Mouse (Mus musculus): ENCODE measurements around the gene Krtap6-5. TPM values are rescaled to one million over a fixed set of nuclear protein-coding genes. Genes with fewer than 3 reads are reported as not detected.
"Not testable (repeated sequence)": the region's sequence is repeated elsewhere in the genome, so short reads cannot be mapped to it uniquely, and the experiment has no call there.

Gene Krtap6-5
- not detected in 2 replicates for polyA plus RNA-seq (2014; fragmentation: Nextera tagmentation; extraction: Ambion mirVana)

- H3K27ac ChIP-seq (ENCODE audit: low read depth, low read length): no peak within 1 kb of the TSS
- 90% methylated on average over 3 of the region's 3 CpGs for WGBS
- no peak within 1 kb of the TSS for H3K4me3 ChIP-seq (ENCODE audit: low read depth, low read length)
- no peak for DNase-seq (ENCODE audit: low spot score, missing footprints)
- H3K27me3 ChIP-seq (ENCODE audit: control insufficient read depth, insufficient read depth, low read length): no peaks in the 10 kb centered on the region
- H3K4me1 ChIP-seq (ENCODE audit: control insufficient read depth, insufficient read depth, low read length): no peaks in the 10 kb centered on the region
- no peak within 1 kb of the TSS for H3K4me2 ChIP-seq
- no peak within 1 kb of the TSS for H3K9ac ChIP-seq (ENCODE audit: low read length)
- H3K36me3 ChIP-seq (ENCODE audit: control insufficient read depth, insufficient read depth, low read length): no peaks in the 10 kb centered on the region
- no peak for ATAC-seq (ENCODE audit: low FRiP score)
- no peaks in the 10 kb centered on the region for H3K9me3 ChIP-seq (ENCODE audit: control insufficient read depth, low read length)
Observed at GRCm38 (mm10) chr16:89047783-89048182, at the start of gene Krtap6-5. TSS of gene Krtap6-5 (minus strand) at chr16:89047883.

- not testable (repeated sequence) for DNase-seq (ENCODE audit: low spot score, missing footprints); H3K27me3 ChIP-seq (ENCODE audit: control insufficient read depth, insufficient read depth, low read length); H3K27ac ChIP-seq (ENCODE audit: low read depth, low read length); H3K9me3 ChIP-seq (ENCODE audit: control insufficient read depth, low read length); H3K9ac ChIP-seq (ENCODE audit: low read length); H3K36me3 ChIP-seq (ENCODE audit: control insufficient read depth, insufficient read depth, low read length); H3K4me1 ChIP-seq (ENCODE audit: control insufficient read depth, insufficient read depth, low read length); H3K4me3 ChIP-seq (ENCODE audit: low read depth, low read length); ATAC-seq (ENCODE audit: low FRiP score); H3K4me2 ChIP-seq
- WGBS: 86% methylated on average over 2 of the region's 2 CpGs
Observed at GRCm38 (mm10) chr16:89071041-89071440, 23.4 kb upstream of the Krtap6-5 start.

GRCm38 (mm10) chr16:89063902-89064301, 16.2 kb upstream of the Krtap6-5 start, which contains the start of gene 1110025L11Rik:
TSS of gene 1110025L11Rik (minus strand) at chr16:89064002.
- not testable (repeated sequence) for H3K4me1 ChIP-seq (ENCODE audit: control insufficient read depth, insufficient read depth, low read length); H3K4me2 ChIP-seq; H3K9ac ChIP-seq (ENCODE audit: low read length); ATAC-seq (ENCODE audit: low FRiP score); H3K36me3 ChIP-seq (ENCODE audit: control insufficient read depth, insufficient read depth, low read length); H3K9me3 ChIP-seq (ENCODE audit: control insufficient read depth, low read length); H3K4me3 ChIP-seq (ENCODE audit: low read depth, low read length); H3K27me3 ChIP-seq (ENCODE audit: control insufficient read depth, insufficient read depth, low read length); DNase-seq (ENCODE audit: low spot score, missing footprints); H3K27ac ChIP-seq (ENCODE audit: low read depth, low read length)
- no CpG with 5 or more reads among the region's 2 CpGs for WGBS

- H3K36me3 ChIP-seq (ENCODE audit: control insufficient read depth, insufficient read depth, low read length); H3K4me2 ChIP-seq; H3K27ac ChIP-seq (ENCODE audit: low read depth, low read length); H3K9me3 ChIP-seq (ENCODE audit: control insufficient read depth, low read length); H3K4me1 ChIP-seq (ENCODE audit: control insufficient read depth, insufficient read depth, low read length); H3K9ac ChIP-seq (ENCODE audit: low read length); DNase-seq (ENCODE audit: low spot score, missing footprints); H3K27me3 ChIP-seq (ENCODE audit: control insufficient read depth, insufficient read depth, low read length); ATAC-seq (ENCODE audit: low FRiP score); H3K4me3 ChIP-seq (ENCODE audit: low read depth, low read length): not testable (repeated sequence)
- 85% methylated on average over 2 of the region's 4 CpGs for WGBS
Observed at GRCm38 (mm10) chr16:89041372-89041771, 6.3 kb downstream of the Krtap6-5 start, which contains the start of gene Gm10228. TSS of gene Gm10228 (minus strand) at chr16:89041472.

GRCm38 (mm10) chr16:89031399-89031798, 16.3 kb downstream of the Krtap6-5 start, which contains the start of gene Krtap6-1:
TSS of gene Krtap6-1 (plus strand) at chr16:89031699.
- H3K36me3 ChIP-seq (ENCODE audit: control insufficient read depth, insufficient read depth, low read length); H3K27me3 ChIP-seq (ENCODE audit: control insufficient read depth, insufficient read depth, low read length); DNase-seq (ENCODE audit: low spot score, missing footprints); H3K9ac ChIP-seq (ENCODE audit: low read length); H3K27ac ChIP-seq (ENCODE audit: low read depth, low read length); H3K4me2 ChIP-seq; H3K4me3 ChIP-seq (ENCODE audit: low read depth, low read length); H3K4me1 ChIP-seq (ENCODE audit: control insufficient read depth, insufficient read depth, low read length); ATAC-seq (ENCODE audit: low FRiP score); H3K9me3 ChIP-seq (ENCODE audit: control insufficient read depth, low read length): not testable (repeated sequence)
- WGBS: 84% methylated on average over 3 of the region's 3 CpGs

GRCm38 (mm10) chr16:89014984-89015383, 32.7 kb downstream of the Krtap6-5 start, which contains the start of gene Gm10229:
TSS of gene Gm10229 (plus strand) at chr16:89015284.
- not testable (repeated sequence) for H3K9me3 ChIP-seq (ENCODE audit: control insufficient read depth, low read length); H3K4me2 ChIP-seq; ATAC-seq (ENCODE audit: low FRiP score); H3K9ac ChIP-seq (ENCODE audit: low read length); H3K27ac ChIP-seq (ENCODE audit: low read depth, low read length); DNase-seq (ENCODE audit: low spot score, missing footprints); H3K4me1 ChIP-seq (ENCODE audit: control insufficient read depth, insufficient read depth, low read length); H3K27me3 ChIP-seq (ENCODE audit: control insufficient read depth, insufficient read depth, low read length); H3K4me3 ChIP-seq (ENCODE audit: low read depth, low read length); H3K36me3 ChIP-seq (ENCODE audit: control insufficient read depth, insufficient read depth, low read length)
- 86% methylated on average over 1 of the region's 3 CpGs for WGBS

GRCm38 (mm10) chr16:89013973-89014372, 33.7 kb downstream of the Krtap6-5 start:
- WGBS: 97% methylated on average over 3 of the region's 3 CpGs
- Histone ChIP-seq H3K4me3 (ENCODE audit: low read depth, low read length) (no peak overlapping the region), H3K27me3 (ENCODE audit: control insufficient read depth, insufficient read depth, low read length) (no peaks in the 10 kb centered on the region), H3K9ac (ENCODE audit: low read length) (no peak overlapping the region), H3K27ac (ENCODE audit: low read depth, low read length) (no peak overlapping the region), H3K9me3 (ENCODE audit: control insufficient read depth, low read length) (no peaks in the 10 kb centered on the region), H3K36me3 (ENCODE audit: control insufficient read depth, insufficient read depth, low read length) (no peaks in the 10 kb centered on the region), H3K4me1 (ENCODE audit: control insufficient read depth, insufficient read depth, low read length) (no peaks in the 10 kb centered on the region), H3K4me2 (no peak overlapping the region)
- no peak for ATAC-seq (ENCODE audit: low FRiP score)
- no peak for DNase-seq (ENCODE audit: low spot score, missing footprints)

GRCm38 (mm10) chr16:89010659-89011058, 37.0 kb downstream of the Krtap6-5 start, which contains the start of gene Krtap22-2:
TSS of gene Krtap22-2 (minus strand) at chr16:89010759.
- Histone ChIP-seq H3K9me3 (ENCODE audit: control insufficient read depth, low read length) (no peaks in the 10 kb centered on the region), H3K27me3 (ENCODE audit: control insufficient read depth, insufficient read depth, low read length) (no peaks in the 10 kb centered on the region), H3K27ac (ENCODE audit: low read depth, low read length) (no peak within 1 kb of the TSS), H3K4me2 (no peak within 1 kb of the TSS), H3K36me3 (ENCODE audit: control insufficient read depth, insufficient read depth, low read length) (no peaks in the 10 kb centered on the region), H3K4me1 (ENCODE audit: control insufficient read depth, insufficient read depth, low read length) (no peaks in the 10 kb centered on the region), H3K9ac (ENCODE audit: low read length) (no peak within 1 kb of the TSS), H3K4me3 (ENCODE audit: low read depth, low read length) (no peak within 1 kb of the TSS)
- WGBS: 85% methylated on average over 5 of the region's 5 CpGs
- DNase-seq (ENCODE audit: low spot score, missing footprints) (no peak), ATAC-seq (ENCODE audit: low FRiP score) (no peak)

Measured in midbrain, embryonic 11.5 days (tissue).